Mouse (Mus musculus) heart, postnatal 0 days (tissue): ENCODE measurements around the gene Itpk1.

Experiments
- CTCF ChIP-seq: IDR thresholded peaks from 2 replicates; pipeline ENCODE4 v1.5.1; 2016; ENCODE audit warnings: antibody characterized with exemption, control low read depth, low read depth
- EP300 ChIP-seq: IDR thresholded peaks from 2 replicates; pipeline ENCODE4 v1.6.1; 2016; ENCODE audit warnings: antibody characterized with exemption, low read depth

GRCm38 (mm10) chr12:102637235-102637634 lies 67.5 kb downstream of the Itpk1 start:
- TF ChIP-seq CTCF (no peak), EP300 (no peak)
